Mouse (Mus musculus): ENCODE measurements around the gene Satb2. TPM values are rescaled to one million over a fixed set of nuclear protein-coding genes. Genes with fewer than 3 reads are reported as not detected.

Satb2 gene
- polyA plus RNA-seq, 1 experiment from 2014 or later: 1.9 TPM

GRCm38 (mm10) chr1:56822735-56823134 is 155.7 kb downstream of the Satb2 start:
- H3K9ac ChIP-seq (ENCODE audit: low read length): no peak overlapping the region
- H3K4me2 ChIP-seq (ENCODE audit: low read depth, low read length, severe bottlenecking): no peak overlapping the region
- DNase-seq (ENCODE audit: low spot score): no peak
- 86% methylated on average over 5 of the region's 5 CpGs for WGBS
- no peaks in the 10 kb centered on the region for H3K4me1 ChIP-seq (replicated peaks; ENCODE audit: control insufficient read depth, insufficient read depth, low read length)
- no peaks in the 10 kb centered on the region for H3K27me3 ChIP-seq (ENCODE audit: control insufficient read depth, insufficient read depth, low read length)
- H3K9me3 ChIP-seq (ENCODE audit: control insufficient read depth, low read length): no peaks in the 10 kb centered on the region
- no peak for ATAC-seq (replicated peaks; ENCODE audit: low FRiP score)
- no peaks in the 10 kb centered on the region for H3K36me3 ChIP-seq (ENCODE audit: control insufficient read depth, insufficient read depth, low read length)
- no peak overlapping the region for H3K27ac ChIP-seq (ENCODE audit: low read depth, low read length)
- no peak overlapping the region for H3K4me3 ChIP-seq (ENCODE audit: low read depth, low read length)

GRCm38 (mm10) chr1:56822025-56822424 is 156.4 kb downstream of the Satb2 start:
- ATAC-seq (replicated peaks; ENCODE audit: low FRiP score): no peak

GRCm38 (mm10) chr1:56813506-56813905 is 164.9 kb downstream of the Satb2 start:
- H3K4me3 ChIP-seq (ENCODE audit: low read depth, low read length): no peak overlapping the region
- no peak for ATAC-seq (replicated peaks; ENCODE audit: low FRiP score)
- no peaks in the 10 kb centered on the region for H3K4me1 ChIP-seq (replicated peaks; ENCODE audit: control insufficient read depth, insufficient read depth, low read length)
- no peak for DNase-seq (ENCODE audit: low spot score)
- H3K9ac ChIP-seq (ENCODE audit: low read length): no peak overlapping the region
- H3K27me3 ChIP-seq (ENCODE audit: control insufficient read depth, insufficient read depth, low read length): no peaks in the 10 kb centered on the region
- no peak overlapping the region for H3K27ac ChIP-seq (ENCODE audit: low read depth, low read length)
- no peaks in the 10 kb centered on the region for H3K9me3 ChIP-seq (ENCODE audit: control insufficient read depth, low read length)
- no peaks in the 10 kb centered on the region for H3K36me3 ChIP-seq (ENCODE audit: control insufficient read depth, insufficient read depth, low read length)
- H3K4me2 ChIP-seq (ENCODE audit: low read depth, low read length, severe bottlenecking): no peak overlapping the region

More at GRCm38 (mm10) chr1:56822025-56822424, 156.4 kb downstream of the Satb2 start:
- no peak overlapping the region for H3K9ac ChIP-seq (ENCODE audit: low read length)
- H3K4me1 ChIP-seq (replicated peaks; ENCODE audit: control insufficient read depth, insufficient read depth, low read length): no peaks in the 10 kb centered on the region
- no peaks in the 10 kb centered on the region for H3K27me3 ChIP-seq (ENCODE audit: control insufficient read depth, insufficient read depth, low read length)
- 90% methylated on average over 3 of the region's 3 CpGs for WGBS
- no peak overlapping the region for H3K4me3 ChIP-seq (ENCODE audit: low read depth, low read length)
- no peak overlapping the region for H3K4me2 ChIP-seq (ENCODE audit: low read depth, low read length, severe bottlenecking)
- no peaks in the 10 kb centered on the region for H3K9me3 ChIP-seq (ENCODE audit: control insufficient read depth, low read length)
- DNase-seq (ENCODE audit: low spot score): no peak
- no peaks in the 10 kb centered on the region for H3K36me3 ChIP-seq (ENCODE audit: control insufficient read depth, insufficient read depth, low read length)
- H3K27ac ChIP-seq (ENCODE audit: low read depth, low read length): no peak overlapping the region

GRCm38 (mm10) chr1:56812961-56813360 is 165.5 kb downstream of the Satb2 start:
- Histone ChIP-seq H3K4me1 (replicated peaks; ENCODE audit: control insufficient read depth, insufficient read depth, low read length) (no peaks in the 10 kb centered on the region), H3K9me3 (ENCODE audit: control insufficient read depth, low read length) (no peaks in the 10 kb centered on the region), H3K27ac (ENCODE audit: low read depth, low read length) (no peak overlapping the region), H3K4me2 (ENCODE audit: low read depth, low read length, severe bottlenecking) (no peak overlapping the region), H3K27me3 (ENCODE audit: control insufficient read depth, insufficient read depth, low read length) (no peaks in the 10 kb centered on the region), H3K9ac (ENCODE audit: low read length) (no peak overlapping the region), H3K36me3 (ENCODE audit: control insufficient read depth, insufficient read depth, low read length) (no peaks in the 10 kb centered on the region), H3K4me3 (ENCODE audit: low read depth, low read length) (no peak overlapping the region)
- DNase-seq (ENCODE audit: low spot score) (no peak), ATAC-seq (replicated peaks; ENCODE audit: low FRiP score) (no peak)
- 88% methylated on average over 4 of the region's 4 CpGs for WGBS

- DNase-seq (ENCODE audit: low spot score) (no peak), ATAC-seq (replicated peaks; ENCODE audit: low FRiP score) (no peak)
- H3K36me3 ChIP-seq (ENCODE audit: control insufficient read depth, insufficient read depth, low read length): no peaks in the 10 kb centered on the region
- no peak overlapping the region for H3K9ac ChIP-seq (ENCODE audit: low read length)
- H3K4me2 ChIP-seq (ENCODE audit: low read depth, low read length, severe bottlenecking): no peak overlapping the region
- no peaks in the 10 kb centered on the region for H3K9me3 ChIP-seq (ENCODE audit: control insufficient read depth, low read length)
- H3K27me3 ChIP-seq (ENCODE audit: control insufficient read depth, insufficient read depth, low read length): no peaks in the 10 kb centered on the region
- H3K4me3 ChIP-seq (ENCODE audit: low read depth, low read length): no peak overlapping the region
- H3K27ac ChIP-seq (ENCODE audit: low read depth, low read length): no peak overlapping the region
- no peaks in the 10 kb centered on the region for H3K4me1 ChIP-seq (replicated peaks; ENCODE audit: control insufficient read depth, insufficient read depth, low read length)
- 93% methylated on average over 3 of the region's 3 CpGs for WGBS
Measured at GRCm38 (mm10) chr1:56811486-56811885, 167.0 kb downstream of the Satb2 start.

- H3K9me3 ChIP-seq (ENCODE audit: control insufficient read depth, low read length): no peaks in the 10 kb centered on the region
- no peak for ATAC-seq (replicated peaks; ENCODE audit: low FRiP score)
- no peak overlapping the region for H3K4me3 ChIP-seq (ENCODE audit: low read depth, low read length)
- no peaks in the 10 kb centered on the region for H3K36me3 ChIP-seq (ENCODE audit: control insufficient read depth, insufficient read depth, low read length)
- 76% methylated on average over 5 of the region's 5 CpGs for WGBS
- no peak overlapping the region for H3K27ac ChIP-seq (ENCODE audit: low read depth, low read length)
- H3K4me1 ChIP-seq (replicated peaks; ENCODE audit: control insufficient read depth, insufficient read depth, low read length): no peaks in the 10 kb centered on the region
- DNase-seq (ENCODE audit: low spot score): no peak
- no peak overlapping the region for H3K4me2 ChIP-seq (ENCODE audit: low read depth, low read length, severe bottlenecking)
- no peaks in the 10 kb centered on the region for H3K27me3 ChIP-seq (ENCODE audit: control insufficient read depth, insufficient read depth, low read length)
- no peak overlapping the region for H3K9ac ChIP-seq (ENCODE audit: low read length)
Measured at GRCm38 (mm10) chr1:56806006-56806405, 172.4 kb downstream of the Satb2 start.

- H3K9ac ChIP-seq (ENCODE audit: low read length): no peak overlapping the region
- WGBS: 55% methylated on average over 7 of the region's 7 CpGs
- no peaks in the 10 kb centered on the region for H3K4me1 ChIP-seq (replicated peaks; ENCODE audit: control insufficient read depth, insufficient read depth, low read length)
- no peaks in the 10 kb centered on the region for H3K27me3 ChIP-seq (ENCODE audit: control insufficient read depth, insufficient read depth, low read length)
- no peak overlapping the region for H3K4me3 ChIP-seq (ENCODE audit: low read depth, low read length)
- H3K36me3 ChIP-seq (ENCODE audit: control insufficient read depth, insufficient read depth, low read length): no peaks in the 10 kb centered on the region; the same call in 1 of the 2 replicates
- H3K9me3 ChIP-seq (ENCODE audit: control insufficient read depth, low read length): no peaks in the 10 kb centered on the region
- DNase-seq (ENCODE audit: low spot score): no peak
- ATAC-seq (replicated peaks; ENCODE audit: low FRiP score): 0 out of 2 replicates have a peak, but pooled peaks have one; percentile 24
- no peak overlapping the region for H3K4me2 ChIP-seq (ENCODE audit: low read depth, low read length, severe bottlenecking)
- no peak overlapping the region for H3K27ac ChIP-seq (ENCODE audit: low read depth, low read length)
Measured at GRCm38 (mm10) chr1:56800611-56801010, 177.8 kb downstream of the Satb2 start.

- no peaks in the 10 kb centered on the region for H3K4me1 ChIP-seq (replicated peaks; ENCODE audit: control insufficient read depth, insufficient read depth, low read length)
- H3K9ac ChIP-seq (ENCODE audit: low read length): no peak overlapping the region
- H3K4me3 ChIP-seq (ENCODE audit: low read depth, low read length): no peak overlapping the region
- H3K27me3 ChIP-seq (ENCODE audit: control insufficient read depth, insufficient read depth, low read length): no peaks in the 10 kb centered on the region
- ATAC-seq (replicated peaks; ENCODE audit: low FRiP score): no peak
- 84% methylated on average over 19 of the region's 19 CpGs for WGBS
- no peak overlapping the region for H3K27ac ChIP-seq (ENCODE audit: low read depth, low read length)
- no peak overlapping the region for H3K4me2 ChIP-seq (ENCODE audit: low read depth, low read length, severe bottlenecking)
- no peaks in the 10 kb centered on the region for H3K9me3 ChIP-seq (ENCODE audit: control insufficient read depth, low read length)
- no peak for DNase-seq (ENCODE audit: low spot score)
- H3K36me3 ChIP-seq (ENCODE audit: control insufficient read depth, insufficient read depth, low read length): no peaks in the 10 kb centered on the region; the same call in 1 of the 2 replicates
Measured at GRCm38 (mm10) chr1:56795016-56795608, 183.3 kb downstream of the Satb2 start.

GRCm38 (mm10) chr1:56789641-56790040 is 188.8 kb downstream of the Satb2 start:
- Histone ChIP-seq H3K4me1 (replicated peaks; ENCODE audit: control insufficient read depth, insufficient read depth, low read length) (no peaks in the 10 kb centered on the region), H3K9ac (ENCODE audit: low read length) (no peak overlapping the region)
- 94% methylated on average over 2 of the region's 2 CpGs for WGBS

More at GRCm38 (mm10) chr1:56789641-56790040, 188.8 kb downstream of the Satb2 start:
- DNase-seq (ENCODE audit: low spot score) (no peak), ATAC-seq (replicated peaks; ENCODE audit: low FRiP score) (no peak)
- H3K27ac ChIP-seq (ENCODE audit: low read depth, low read length): no peak overlapping the region
- no peaks in the 10 kb centered on the region for H3K9me3 ChIP-seq (ENCODE audit: control insufficient read depth, low read length)
- H3K36me3 ChIP-seq (ENCODE audit: control insufficient read depth, insufficient read depth, low read length): no peaks in the 10 kb centered on the region
- H3K4me3 ChIP-seq (ENCODE audit: low read depth, low read length): no peak overlapping the region
- H3K27me3 ChIP-seq (ENCODE audit: control insufficient read depth, insufficient read depth, low read length): no peaks in the 10 kb centered on the region
- H3K4me2 ChIP-seq (ENCODE audit: low read depth, low read length, severe bottlenecking): no peak overlapping the region

Data from forebrain, embryonic 11.5 days (tissue).